Mouse (Mus musculus) kidney, adult 2 months (tissue): ENCODE results near the gene Fam83g. TPM values are rescaled to one million over a fixed set of nuclear protein-coding genes. Genes with fewer than 3 reads are reported as not detected.

Experiments
- DNase-seq: peaks from one replicate; pipeline ENCODE4 v3.0.0; 2021
- H3K27ac ChIP-seq: fragments of 200-500 bp; 2 replicates; pipeline ENCODE4 v1.5.1; 2012; ENCODE audit warnings: low read depth, low read length, control low read depth, inconsistent platforms; ENCODE audit not compliant: insufficient read depth
- H3K27me3 ChIP-seq: fragments of 200-500 bp; replicated peaks from 2 replicates; pipeline ENCODE4 v1.6.1; 2012; ENCODE audit warnings: mild to moderate bottlenecking, moderate library complexity, low read length, inconsistent platforms; ENCODE audit not compliant: control insufficient read depth, insufficient read depth
- H3K36me3 ChIP-seq: fragments of 200-500 bp; 2 replicates; pipeline ENCODE4 v1.6.1; 2012; ENCODE audit warnings: mild to moderate bottlenecking, moderate library complexity, low read length, inconsistent platforms; ENCODE audit not compliant: control insufficient read depth, insufficient read depth
- H3K4me1 ChIP-seq: fragments of 200-500 bp; 2 replicates; pipeline ENCODE4 v1.6.1; 2011; ENCODE audit warnings: low read length; ENCODE audit not compliant: control insufficient read depth, insufficient read depth
- H3K4me3 ChIP-seq: fragments of 200-500 bp; 2 replicates; pipeline ENCODE4 v1.5.1; 2011; ENCODE audit warnings: mild to moderate bottlenecking, low read depth, low read length, control low read depth; ENCODE audit not compliant: insufficient read depth
- CTCF ChIP-seq: fragments of 200-500 bp; conservative IDR thresholded peaks from 2 replicates; pipeline ENCODE4 v1.5.1; 2011; ENCODE audit warnings: low read depth, mild to moderate bottlenecking, control low read depth, low read length, moderate library complexity, mixed read lengths; ENCODE audit not compliant: insufficient read depth, insufficient read length
- POLR2A ChIP-seq: fragments of 200-500 bp; IDR thresholded peaks from one replicate; pipeline ENCODE4 v1.6.1; 2011; ENCODE audit warnings: low read depth, low read length, control low read depth
- WGBS: fragments of 180-500 bp; shearing (Covaris S2); methylation state at CpG from one replicate; pipeline ENCODE4 v1.1.7; 2018; 5-methylcytosine and 5-hydroxymethylcytosine counted together
- polyA plus RNA-seq: library from polyadenylated mRNA; depleted of rRNA; stranded (reverse); fragments of >200 nt; gene quantifications from 2 replicates; pipeline ENCODE4 v1.2.3, GENCODE M21; 2012

The Fam83g gene
- polyA plus RNA-seq, 1 experiment = 15.4 TPM

DNA sequence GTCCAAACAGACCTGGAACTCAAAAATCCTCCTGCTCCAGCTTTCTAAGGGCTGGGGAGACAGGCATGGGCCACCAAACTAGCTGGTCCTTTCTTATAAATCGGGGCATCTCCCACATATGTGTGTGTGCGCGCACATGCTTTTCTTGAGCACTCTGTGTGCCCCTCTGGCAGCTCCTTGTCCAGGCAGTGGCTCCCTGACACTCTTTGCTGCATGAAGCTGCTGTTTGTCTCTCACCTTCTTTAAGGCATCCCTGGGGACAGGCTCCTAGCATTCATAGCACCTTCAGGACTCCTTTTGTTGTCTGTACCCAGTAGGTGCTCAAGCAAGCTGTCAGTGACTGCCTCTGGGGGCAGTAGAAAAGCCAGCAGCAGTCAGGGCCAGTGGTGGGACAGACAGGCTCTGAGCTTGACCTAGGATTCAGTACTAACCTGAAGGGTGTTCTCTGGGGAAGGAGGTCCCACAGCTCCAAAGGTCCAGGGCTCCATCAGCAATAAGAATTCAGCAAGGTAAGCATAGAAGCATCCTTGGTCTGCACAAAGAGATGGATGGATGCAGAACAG is 25.4 kb upstream of the Fam83g start:
- no peak for DNase-seq
- Histone ChIP-seq H3K27ac (no peak overlapping the region), H3K4me3 (no peak overlapping the region), H3K4me1 (no peaks in the 10 kb centered on the region), H3K36me3 (no peaks in the 10 kb centered on the region), H3K27me3 (no peaks in the 10 kb centered on the region)
- TF ChIP-seq CTCF (no peak), POLR2A (no peak)
- WGBS = 92% methylated on average over 3 of the region's 3 CpGs

DNA sequence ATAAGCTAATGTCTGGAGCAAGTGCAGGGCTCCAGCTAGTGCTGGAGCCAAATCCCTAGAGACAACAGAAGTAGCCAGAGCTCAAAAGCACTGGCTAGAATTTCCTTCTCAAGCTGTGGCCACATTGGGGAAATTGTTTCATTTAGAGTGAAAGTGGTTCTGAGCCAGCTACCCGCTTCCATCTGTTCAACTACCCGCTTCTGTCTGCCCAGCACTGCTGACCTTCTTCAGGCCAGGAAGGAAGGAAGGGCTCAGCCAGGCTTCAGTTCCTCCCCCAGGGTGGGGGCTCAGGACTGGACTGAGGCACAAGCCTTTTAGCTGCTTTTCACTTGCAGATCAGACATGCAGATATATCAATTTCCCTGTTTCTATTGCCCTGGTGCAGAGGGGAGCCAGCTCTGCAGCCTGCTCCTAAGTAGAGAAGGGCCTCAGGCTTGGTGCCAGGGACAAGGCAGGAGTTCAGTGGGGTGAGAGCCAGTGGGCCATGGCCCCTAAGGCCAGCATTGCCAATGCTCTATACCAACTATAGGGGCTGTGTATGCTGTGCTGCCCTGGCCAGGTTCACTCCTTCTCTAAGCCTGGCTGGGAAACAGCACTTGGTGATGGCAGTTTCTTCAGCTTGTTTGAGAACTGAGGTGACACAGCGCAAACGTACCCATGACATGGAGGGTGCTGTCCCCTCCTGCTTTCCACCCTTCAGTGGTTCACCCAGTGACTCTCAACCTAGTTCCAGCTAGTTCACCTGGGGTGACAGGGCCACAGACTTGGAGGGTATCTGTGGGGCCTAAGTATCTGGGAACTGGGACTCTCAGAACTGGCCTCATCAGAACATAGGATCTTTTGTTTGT is 24.7 kb upstream of the Fam83g start:
- TF ChIP-seq CTCF (no peak), POLR2A (no peak)
- 79% methylated on average over 4 of the region's 4 CpGs for WGBS
- peak; percentile 61 for DNase-seq
- Histone ChIP-seq H3K27me3 (no peaks in the 10 kb centered on the region), H3K36me3 (no peaks in the 10 kb centered on the region), H3K4me3 (no peak overlapping the region), H3K27ac (no peak overlapping the region), H3K4me1 (no peaks in the 10 kb centered on the region)

DNA sequence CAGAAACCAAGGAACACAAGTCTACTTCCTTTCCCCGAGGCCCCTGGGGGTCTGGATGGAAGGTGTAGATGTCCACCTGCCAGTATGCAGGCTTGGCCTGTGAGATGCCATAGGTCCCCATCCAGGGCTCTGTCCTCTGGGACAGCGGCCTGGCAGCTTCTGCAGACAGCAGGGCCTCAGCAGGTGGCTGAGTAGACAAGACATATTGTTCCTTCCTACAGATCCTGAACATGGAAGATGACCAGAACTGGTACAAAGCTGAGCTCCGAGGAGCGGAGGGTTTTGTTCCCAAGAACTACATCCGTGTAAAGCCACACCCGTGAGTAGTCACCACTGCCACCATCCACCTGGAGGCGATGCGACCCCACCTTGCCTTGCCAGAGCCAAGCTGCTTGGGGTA is 23.9 kb upstream of the Fam83g start:
- DNase-seq = no peak
- TF ChIP-seq CTCF (no peak), POLR2A (no peak)
- Histone ChIP-seq H3K4me3 (no peak overlapping the region), H3K27me3 (no peaks in the 10 kb centered on the region), H3K36me3 (no peaks in the 10 kb centered on the region), H3K4me1 (no peaks in the 10 kb centered on the region), H3K27ac (no peak overlapping the region)
- WGBS = 92% methylated on average over 8 of the region's 8 CpGs

DNA sequence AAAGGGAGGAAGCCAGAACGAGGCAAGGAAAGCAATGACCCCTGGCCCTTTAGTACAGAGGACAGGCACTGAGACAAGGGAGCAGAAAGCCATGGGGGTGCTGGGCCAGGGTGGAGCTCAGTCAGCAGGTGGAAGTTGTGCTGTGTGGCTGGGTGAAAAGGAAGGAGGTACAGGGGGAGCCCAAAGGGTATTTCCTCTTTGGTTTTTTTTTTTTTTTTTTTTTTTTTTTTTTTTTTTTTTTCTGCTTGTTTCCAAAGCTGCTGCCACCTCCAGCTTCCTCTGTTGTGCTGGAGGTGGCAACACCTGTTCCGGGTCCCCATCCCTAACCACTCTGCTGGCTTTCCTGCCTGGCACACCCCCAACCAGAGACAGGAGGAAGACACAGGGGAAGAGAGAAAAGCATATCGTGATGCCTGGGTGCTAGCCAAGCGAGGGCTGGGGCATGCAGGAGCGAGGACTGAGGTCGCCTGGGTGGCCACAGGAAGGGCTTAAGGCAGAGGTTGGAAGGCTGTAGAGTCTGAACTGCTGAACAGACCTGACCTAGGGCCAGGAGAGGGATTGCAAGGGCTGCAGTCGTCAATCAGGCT is 23.0 kb upstream of the Fam83g start:
- 68% methylated on average over 7 of the region's 7 CpGs for WGBS
- no peak overlapping the region for H3K27ac ChIP-seq
- H3K4me1 ChIP-seq = no peaks in the 10 kb centered on the region
- no peak overlapping the region for H3K4me3 ChIP-seq
- no peak for DNase-seq
- no peaks in the 10 kb centered on the region for H3K36me3 ChIP-seq
- TF ChIP-seq POLR2A (no peak), CTCF (no peak)
- no peaks in the 10 kb centered on the region for H3K27me3 ChIP-seq

DNA sequence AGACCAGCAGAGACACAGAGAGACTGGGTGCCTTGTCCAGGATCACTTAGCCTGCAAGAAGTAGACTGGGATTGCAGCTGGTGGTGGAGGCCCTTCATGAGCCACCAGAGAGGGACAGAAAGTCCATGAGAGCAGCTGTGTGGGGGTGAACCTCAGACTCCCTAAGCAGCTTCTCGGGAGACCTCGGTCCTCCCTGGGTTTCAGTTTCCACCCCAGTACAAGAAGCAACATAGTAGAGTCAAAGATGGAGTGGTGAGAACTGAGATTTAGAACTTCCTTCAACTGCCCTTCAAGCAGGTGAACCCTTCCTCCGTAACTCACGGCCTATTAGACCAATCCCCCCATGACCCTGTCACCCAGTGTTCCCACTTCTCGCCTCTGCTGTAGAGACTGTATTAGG is 21.7 kb upstream of the Fam83g start:
- Histone ChIP-seq H3K27ac (no peak overlapping the region), H3K36me3 (no peaks in the 10 kb centered on the region), H3K4me3 (no peak overlapping the region), H3K27me3 (no peaks in the 10 kb centered on the region), H3K4me1 (no peaks in the 10 kb centered on the region)
- DNase-seq = no peak
- TF ChIP-seq POLR2A (no peak), CTCF (no peak)
- WGBS = 91% methylated on average over 5 of the region's 5 CpGs

DNA sequence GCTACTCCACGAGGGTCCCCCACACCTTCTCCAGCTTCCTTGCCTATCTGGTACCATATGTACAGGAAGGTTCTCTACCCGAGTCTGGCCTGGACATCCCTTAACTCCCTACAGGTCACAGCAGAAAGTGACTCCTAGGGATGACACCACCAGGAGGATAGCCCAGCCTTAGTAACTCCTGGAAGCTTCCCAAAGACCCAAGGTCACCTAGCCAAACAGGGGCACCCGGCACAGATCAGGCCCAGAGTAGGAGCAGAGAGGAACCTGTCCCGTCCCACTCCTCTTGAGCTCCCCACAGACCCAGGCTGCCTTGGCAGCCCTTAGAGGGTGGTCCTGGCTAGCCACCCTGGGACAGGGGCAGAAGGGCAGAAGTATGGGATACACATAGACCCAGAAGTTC is 18.5 kb upstream of the Fam83g start:
- 66% methylated on average over 4 of the region's 4 CpGs for WGBS
- H3K36me3 ChIP-seq = no peaks in the 10 kb centered on the region

DNA sequence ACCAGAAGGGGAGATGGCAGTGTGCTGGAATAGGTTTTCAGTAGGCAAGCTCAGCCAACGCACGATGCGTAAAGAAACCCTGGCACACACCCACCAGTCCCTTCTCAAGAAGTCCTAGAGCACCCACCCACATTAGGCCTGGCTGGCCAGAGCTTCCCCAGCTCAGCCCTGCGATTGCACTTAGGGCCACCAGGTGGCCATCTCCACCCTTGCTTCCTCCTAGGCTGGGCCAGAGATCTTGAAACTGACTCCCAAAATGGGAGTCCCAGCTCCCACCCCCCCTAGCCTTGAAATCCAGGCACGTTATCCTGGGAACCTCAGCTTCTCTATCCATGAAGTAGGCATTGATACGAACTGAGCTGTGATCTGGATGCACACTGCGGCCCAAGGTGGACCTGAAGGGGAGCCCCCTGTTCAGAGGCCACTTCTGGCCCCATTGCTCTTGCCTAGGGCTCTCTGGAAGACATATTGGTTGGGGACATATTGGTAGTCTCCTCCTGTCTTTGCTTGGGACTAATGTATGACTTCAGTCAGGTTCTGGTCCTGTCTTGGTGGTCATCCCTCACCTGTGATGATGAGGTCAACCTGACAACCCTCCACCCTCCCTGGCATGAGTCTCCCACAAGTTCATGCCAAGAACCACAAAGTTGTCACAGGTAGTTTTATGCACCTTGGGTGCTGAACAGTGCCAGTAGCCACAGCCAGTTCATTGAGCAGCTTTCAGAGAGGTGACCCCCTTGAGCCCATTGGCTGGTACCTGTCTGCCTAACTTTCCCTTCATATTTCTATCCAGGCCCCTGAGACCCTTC is 17.7 kb upstream of the Fam83g start:
- WGBS = 49% methylated on average over 7 of the region's 7 CpGs
- H3K4me3 ChIP-seq = no peak overlapping the region
- no peaks in the 10 kb centered on the region for H3K27me3 ChIP-seq
- no peaks in the 10 kb centered on the region for H3K4me1 ChIP-seq
- no peak for TF ChIP-seq POLR2A
- TF ChIP-seq CTCF = peak; percentile 80
- H3K27ac ChIP-seq = no peak overlapping the region
- H3K36me3 ChIP-seq = no peaks in the 10 kb centered on the region
- DNase-seq = peak; percentile 53

More for the DNA sequence above, 18.5 kb upstream of the Fam83g start:
- H3K27me3 ChIP-seq = no peaks in the 10 kb centered on the region
- DNase-seq = no peak
- H3K4me3 ChIP-seq = no peak overlapping the region
- no peak overlapping the region for H3K27ac ChIP-seq
- H3K4me1 ChIP-seq = no peaks in the 10 kb centered on the region
- TF ChIP-seq POLR2A (no peak), CTCF (no peak)
